Mouse (Mus musculus): ENCODE results near the gene Ckm. TPM values are rescaled to one million over a fixed set of nuclear protein-coding genes. Genes with fewer than 3 reads are reported as not detected.

Gene Ckm
- total and polyA plus RNA-seq, 3 experiments: 0.08 to 0.47 TPM; not detected in 1

DNA sequence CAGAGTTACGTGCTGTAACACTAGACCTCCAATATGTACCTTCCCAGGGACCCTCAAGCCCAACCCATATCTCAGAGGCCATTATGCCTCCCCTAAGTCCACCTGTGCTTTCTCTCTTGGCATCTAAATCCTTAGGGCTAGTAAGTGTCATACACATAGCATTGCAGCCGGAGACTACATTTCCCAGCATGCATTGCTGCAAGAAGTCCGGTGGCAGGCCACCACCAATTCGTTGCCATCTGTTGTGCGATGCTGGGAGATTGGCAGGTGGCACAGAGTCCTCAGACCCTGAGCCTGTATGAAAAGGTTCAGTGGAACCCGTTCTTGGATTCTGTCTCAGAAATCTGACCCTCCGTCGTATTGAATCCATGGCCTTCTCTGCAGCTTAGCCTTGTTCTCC, 25.1 kb downstream of the Ckm start:
- H3K9ac ChIP-seq (ENCODE audit: insufficient read depth, low read depth): no peak overlapping the region
- dilution Hi-C loops (cut with MboI; ENCODE audit: extremely low pct_ligation_motif_present, extremely low pct_unique_long_range_greater_than_20kb, low sequenced_read_pairs) (no loop called here), in situ Hi-C loops (cut with MboI; ENCODE audit: low pct_ligation_motif_present, low pct_unique_long_range_greater_than_20kb, low sequenced_read_pairs) (no loop called here)
- peaks cover 74 to 97% of the 10 kb centered on the region in 2 experiments for H3K36me3 ChIP-seq (replicated peaks in 1 of 2; ENCODE audit: control insufficient read depth in 1 of 2, insufficient read depth in 1 of 2, low read length in 1 of 2)
- no peaks in the 10 kb centered on the region; a peak in 1 of 4 replicates for H3K4me1 ChIP-seq (ENCODE audit: control insufficient read depth in 1 of 2, insufficient read depth in 2 of 2)
- no peak for DNase-seq (ENCODE audit: extremely low read depth)
- TF ChIP-seq HCFC1 (IDR thresholded peaks at IDR 0.05; ENCODE audit: low read depth, low read length): peak; percentile 68
- TF ChIP-seq ETS1 (conservative IDR thresholded peaks at IDR 0.05; ENCODE audit: low read depth, low read length): no peak
- H3K9me3 ChIP-seq (replicated peaks; ENCODE audit: low read length): peaks cover 11% of the 10 kb centered on the region
- H3K79me2 ChIP-seq (replicated peaks; ENCODE audit: control insufficient read depth, extremely low read depth, insufficient read depth, poor library complexity, severe bottlenecking): no peaks in the 10 kb centered on the region
- H3K27ac ChIP-seq (ENCODE audit: insufficient read depth, low read depth): no peak overlapping the region
- H3K27me3 ChIP-seq (replicated peaks): no peaks in the 10 kb centered on the region
- H3K4me3 ChIP-seq (replicated peaks in 1 of 3; ENCODE audit: low read depth in 2 of 3, low read length in 2 of 3, poor library complexity in 1 of 3): no peak overlapping the region
- H3K4me2 ChIP-seq (ENCODE audit: insufficient read depth, low read depth, poor library complexity, severe bottlenecking): no peak overlapping the region

DNA sequence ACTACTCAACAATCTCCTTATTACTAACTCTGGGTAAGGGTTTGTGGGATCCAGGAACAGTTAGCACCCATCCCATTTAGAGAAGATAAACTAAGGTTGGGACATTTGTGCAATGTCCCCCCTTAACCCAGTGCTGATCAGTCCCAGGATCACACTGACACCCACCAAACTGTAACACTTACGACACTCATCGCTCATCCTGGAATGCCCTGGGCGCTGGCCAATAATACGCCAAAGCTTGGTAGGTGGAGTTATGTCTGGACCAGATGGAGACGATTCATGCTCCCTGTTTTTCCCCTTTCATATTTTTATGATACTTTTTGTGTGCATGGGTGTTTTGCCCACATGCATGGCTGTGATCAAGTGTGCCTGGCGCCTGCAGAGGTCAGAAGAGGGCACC, 25.8 kb downstream of the Ckm start:
- DNase-seq (ENCODE audit: extremely low read depth): no peak
- Histone ChIP-seq H3K9me3 (replicated peaks; ENCODE audit: low read length) (peaks cover 11% of the 10 kb centered on the region), H3K36me3 (replicated peaks in 1 of 2; ENCODE audit: control insufficient read depth in 1 of 2, insufficient read depth in 1 of 2, low read length in 1 of 2) (peaks cover 78 to 96% of the 10 kb centered on the region in 2 experiments), H3K4me3 (replicated peaks in 1 of 3; ENCODE audit: low read depth in 2 of 3, low read length in 2 of 3, poor library complexity in 1 of 3) (no peak overlapping the region), H3K9ac (ENCODE audit: insufficient read depth, low read depth) (no peak overlapping the region), H3K4me2 (ENCODE audit: insufficient read depth, low read depth, poor library complexity, severe bottlenecking) (no peak overlapping the region), H3K27me3 (replicated peaks) (no peaks in the 10 kb centered on the region), H3K79me2 (replicated peaks; ENCODE audit: control insufficient read depth, extremely low read depth, insufficient read depth, poor library complexity, severe bottlenecking) (no peaks in the 10 kb centered on the region), H3K4me1 (ENCODE audit: control insufficient read depth in 1 of 2, insufficient read depth in 2 of 2) (no peaks in the 10 kb centered on the region), H3K27ac (ENCODE audit: insufficient read depth, low read depth) (no peak overlapping the region)
- in situ Hi-C loops (cut with MboI; ENCODE audit: low pct_ligation_motif_present, low pct_unique_long_range_greater_than_20kb, low sequenced_read_pairs): no loop called here
- dilution Hi-C loops (cut with MboI; ENCODE audit: extremely low pct_ligation_motif_present, extremely low pct_unique_long_range_greater_than_20kb, low sequenced_read_pairs): no loop called here
- TF ChIP-seq MEF2A (IDR thresholded peaks at IDR 0.05; ENCODE audit: borderline replicate concordance, low read depth, low read length): no peak
- no peak for TF ChIP-seq ZKSCAN1 (IDR thresholded peaks at IDR 0.05; ENCODE audit: borderline replicate concordance, low read depth, low read length)
- no peak for TF ChIP-seq MYC (IDR thresholded peaks at IDR 0.05; ENCODE audit: low read depth, low read length)
- TF ChIP-seq PAX5 (IDR thresholded peaks at IDR 0.05; ENCODE audit: low read length): no peak
- no peak for TF ChIP-seq TCF12 (IDR thresholded peaks at IDR 0.05; ENCODE audit: low read depth, low read length)

- H3K27me3 ChIP-seq (replicated peaks): no peaks in the 10 kb centered on the region
- H3K79me2 ChIP-seq (replicated peaks; ENCODE audit: control insufficient read depth, extremely low read depth, insufficient read depth, poor library complexity, severe bottlenecking): no peaks in the 10 kb centered on the region
- no peak overlapping the region for H3K9ac ChIP-seq (ENCODE audit: insufficient read depth, low read depth)
- no peak overlapping the region for H3K27ac ChIP-seq (ENCODE audit: insufficient read depth, low read depth)
- H3K4me2 ChIP-seq (ENCODE audit: insufficient read depth, low read depth, poor library complexity, severe bottlenecking): no peak overlapping the region
- TF ChIP-seq CTCF (conservative IDR thresholded peaks at IDR 0.05 in 1 of 2, IDR thresholded peaks at IDR 0.05 in 1 of 2; ENCODE audit: low read depth in 2 of 2, low read length in 2 of 2): peak in 1 of 2 experiments; percentile 12; a peak in 1 of 4 replicates
- no peak for TF ChIP-seq KAT2A (IDR thresholded peaks at IDR 0.05; ENCODE audit: insufficient replicate concordance, low read length)
- no peak for TF ChIP-seq POLR2A (IDR thresholded peaks at IDR 0.05; ENCODE audit: low read depth, low read length)
- TF ChIP-seq RCOR1 (conservative IDR thresholded peaks at IDR 0.05; ENCODE audit: low read depth, low read length): no peak
- DNase-seq (ENCODE audit: extremely low read depth): no peak
- no peaks in the 10 kb centered on the region for H3K4me1 ChIP-seq (ENCODE audit: control insufficient read depth in 1 of 2, insufficient read depth in 2 of 2)
- dilution Hi-C loops (cut with MboI; ENCODE audit: extremely low pct_ligation_motif_present, extremely low pct_unique_long_range_greater_than_20kb, low sequenced_read_pairs): no loop called here
- H3K9me3 ChIP-seq (replicated peaks; ENCODE audit: low read length): peaks cover 11% of the 10 kb centered on the region
- in situ Hi-C loops (cut with MboI; ENCODE audit: low pct_ligation_motif_present, low pct_unique_long_range_greater_than_20kb, low sequenced_read_pairs): no loop called here
- H3K4me3 ChIP-seq (replicated peaks in 1 of 3; ENCODE audit: low read depth in 2 of 3, low read length in 2 of 3, poor library complexity in 1 of 3): no peak overlapping the region
- peaks cover 80 to 96% of the 10 kb centered on the region in 2 experiments for H3K36me3 ChIP-seq (replicated peaks in 1 of 2; ENCODE audit: control insufficient read depth in 1 of 2, insufficient read depth in 1 of 2, low read length in 1 of 2)
Observed at GRCm38 (mm10) chr7:19432475-19432874, 27.9 kb downstream of the Ckm start.
